Mouse (Mus musculus) neural tube, embryonic 13.5 days (tissue): ENCODE results near the gene Ttll6. TPM values are rescaled to one million over a fixed set of nuclear protein-coding genes. Genes with fewer than 3 reads are reported as not detected.

Experiments
- ATAC-seq: fragments of 200-750 bp; cut with Nextera tagmentation; 2 replicates; pipeline ENCODE4 v1.8.0; 2017; ENCODE audit warnings: low read depth, mild to moderate bottlenecking, moderate TSS enrichment, moderate library complexity
- H3K27ac ChIP-seq: fragments of 300-500 bp; sonication (generic); replicated peaks from 2 replicates; pipeline ENCODE4 v1.5.1; 2015; ENCODE audit warnings: moderate library complexity, mild to moderate bottlenecking, inconsistent platforms
- H3K27me3 ChIP-seq: fragments of 300-500 bp; sonication (generic); 2 replicates; pipeline ENCODE4 v1.6.1; 2015; ENCODE audit warnings: mild to moderate bottlenecking, inconsistent platforms
- H3K36me3 ChIP-seq: fragments of 300-500 bp; sonication (generic); 2 replicates; pipeline ENCODE4 v1.6.1; 2015; ENCODE audit warnings: mild to moderate bottlenecking, inconsistent platforms
- H3K4me1 ChIP-seq: fragments of 300-500 bp; sonication (generic); replicated peaks from 2 replicates; pipeline ENCODE4 v1.6.1; 2015; ENCODE audit warnings: inconsistent platforms
- H3K4me2 ChIP-seq: fragments of 300-500 bp; sonication (generic); 2 replicates; pipeline ENCODE4 v1.6.1; 2015; ENCODE audit warnings: inconsistent platforms, mild to moderate bottlenecking, moderate library complexity
- H3K4me3 ChIP-seq: fragments of 300-500 bp; sonication (generic); 2 replicates; pipeline ENCODE4 v1.5.1; 2015; ENCODE audit warnings: mild to moderate bottlenecking, inconsistent platforms
- H3K9ac ChIP-seq: fragments of 300-500 bp; sonication (generic); 2 replicates; pipeline ENCODE4 v1.6.1; 2015; ENCODE audit warnings: moderate library complexity, mild to moderate bottlenecking, inconsistent platforms
- H3K9me3 ChIP-seq: fragments of 300-500 bp; sonication (generic); 2 replicates; pipeline ENCODE4 v1.6.1; 2016; ENCODE audit warnings: inconsistent platforms
- WGBS: fragments of 180-500 bp; shearing (Covaris S2); methylation state at CpG from one replicate; pipeline ENCODE4 v1.1.7; 2015; 5-methylcytosine and 5-hydroxymethylcytosine counted together
- polyA plus RNA-seq: library from polyadenylated mRNA; unstranded; fragments of >200 nt; fragmentation: Nextera tagmentation; extraction: Ambion mirVana; gene quantifications from 2 replicates; pipeline ENCODE4 v1.2.1, GENCODE M21; 2015

Gene Ttll6
- polyA plus RNA-seq, 1 experiment from 2014 or later = not detected

DNA sequence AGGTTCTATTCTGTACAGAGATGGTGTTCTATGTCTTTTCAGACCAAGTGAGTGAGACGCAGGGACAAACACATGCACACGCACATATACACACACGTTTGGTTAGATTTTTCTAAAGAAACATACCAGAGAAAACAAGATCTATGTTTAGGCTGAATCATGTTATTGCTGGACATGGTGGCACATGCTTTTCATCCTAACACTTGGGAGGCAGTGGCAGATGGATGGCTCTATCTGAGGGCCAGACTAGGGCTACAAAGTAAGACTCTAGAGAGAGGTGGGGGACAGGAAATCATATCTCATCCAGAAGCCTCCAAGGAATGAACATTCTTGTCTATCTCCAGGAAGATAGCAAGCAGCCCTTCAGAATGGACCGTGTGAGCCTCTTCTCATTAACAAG lies 47.5 kb downstream of the Ttll6 start:
- Histone ChIP-seq H3K9ac (no peak overlapping the region), H3K4me2 (no peak overlapping the region), H3K4me1 (no peaks in the 10 kb centered on the region), H3K36me3 (no peaks in the 10 kb centered on the region), H3K27me3 (peaks cover 100% of the 10 kb centered on the region), H3K27ac (no peak overlapping the region), H3K9me3 (peaks cover 7% of the 10 kb centered on the region; the same call in 1 of the 2 replicates), H3K4me3 (no peak overlapping the region)
- ATAC-seq = no peak
- WGBS = 20% methylated on average over 4 of the region's 4 CpGs

- no peak for ATAC-seq
- no peaks in the 10 kb centered on the region for H3K36me3 ChIP-seq
- H3K9me3 ChIP-seq = peaks cover 7% of the 10 kb centered on the region; the same call in 1 of the 2 replicates
- H3K27me3 ChIP-seq = peaks cover 100% of the 10 kb centered on the region
- H3K9ac ChIP-seq = no peak overlapping the region
- H3K4me2 ChIP-seq = no peak overlapping the region
- H3K4me1 ChIP-seq = no peaks in the 10 kb centered on the region
- H3K27ac ChIP-seq = no peak overlapping the region
- no peak overlapping the region for H3K4me3 ChIP-seq
Measured at GRCm38 (mm10) chr11:96184233-96184632, 50.6 kb downstream of the Ttll6 start.

GRCm38 (mm10) chr11:96187321-96187720 lies 53.7 kb downstream of the Ttll6 start:
- H3K9me3 ChIP-seq = peaks cover 7% of the 10 kb centered on the region; the same call in 1 of the 2 replicates
- no peaks in the 10 kb centered on the region for H3K36me3 ChIP-seq
- no peaks in the 10 kb centered on the region for H3K4me1 ChIP-seq
- no peak overlapping the region for H3K27ac ChIP-seq
- no peak for ATAC-seq
- H3K4me3 ChIP-seq = no peak overlapping the region
- no peak overlapping the region for H3K9ac ChIP-seq
- H3K27me3 ChIP-seq = peaks cover 100% of the 10 kb centered on the region
- no peak overlapping the region for H3K4me2 ChIP-seq
- WGBS = 17% methylated on average over 4 of the region's 4 CpGs

- H3K27me3 ChIP-seq = peaks cover 100% of the 10 kb centered on the region
- H3K4me2 ChIP-seq = no peak overlapping the region
- ATAC-seq = no peak
- no peak overlapping the region for H3K27ac ChIP-seq
- H3K4me1 ChIP-seq = peaks cover 12% of the 10 kb centered on the region
- H3K9me3 ChIP-seq = no peaks in the 10 kb centered on the region
- H3K9ac ChIP-seq = no peak overlapping the region
- under 1% methylated on average over 28 of the region's 28 CpGs for WGBS
- H3K36me3 ChIP-seq = no peaks in the 10 kb centered on the region
- H3K4me3 ChIP-seq = no peak overlapping the region
Measured at GRCm38 (mm10) chr11:96189810-96190522, 56.4 kb downstream of the Ttll6 start.

DNA sequence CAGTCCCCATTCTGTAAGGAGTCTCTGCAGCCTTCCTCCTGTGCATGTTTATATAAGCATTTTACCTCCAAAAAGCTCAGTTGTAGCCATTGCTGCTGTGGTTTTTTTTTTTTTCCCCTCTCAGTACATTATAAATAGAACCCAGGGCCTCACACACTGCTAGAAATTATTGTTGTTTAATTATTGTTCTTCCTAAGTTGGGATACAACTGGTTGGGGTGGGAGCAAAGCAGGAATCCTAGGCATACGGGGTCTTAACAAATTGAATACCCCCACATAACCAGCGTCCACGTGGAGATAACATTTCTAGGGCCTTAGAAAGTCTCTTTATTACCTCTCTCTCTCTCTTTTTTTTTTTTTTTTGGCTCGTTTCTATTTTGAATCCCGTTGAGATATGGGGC lies 57.5 kb downstream of the Ttll6 start:
- 3% methylated on average over 5 of the region's 5 CpGs for WGBS

GRCm38 (mm10) chr11:96193521-96194400 lies 60.2 kb downstream of the Ttll6 start, which contains the start of gene Hoxb13:
Gene Hoxb13 (plus strand): TSS chr11:96194316.
- H3K9ac ChIP-seq = no peak within 1 kb of the TSS; the same call in 1 of the 2 replicates
- H3K36me3 ChIP-seq = no peaks in the 10 kb centered on the region
- H3K4me3 ChIP-seq = peak within 1 kb of the TSS; percentile 26
- under 1% methylated on average over 33 of the region's 35 CpGs for WGBS
- no peak within 1 kb of the TSS for H3K27ac ChIP-seq
- ATAC-seq = peak; percentile 53
- H3K4me1 ChIP-seq = peaks cover 12% of the 10 kb centered on the region
- peaks cover 100% of the 10 kb centered on the region for H3K27me3 ChIP-seq
- H3K4me2 ChIP-seq = peak within 1 kb of the TSS; percentile 43
- H3K9me3 ChIP-seq = no peaks in the 10 kb centered on the region

More for the DNA sequence above, 57.5 kb downstream of the Ttll6 start:
- no peak for ATAC-seq
- no peak overlapping the region for H3K4me2 ChIP-seq
- H3K4me1 ChIP-seq = peaks cover 12% of the 10 kb centered on the region
- H3K36me3 ChIP-seq = no peaks in the 10 kb centered on the region
- H3K9ac ChIP-seq = no peak overlapping the region
- no peaks in the 10 kb centered on the region for H3K9me3 ChIP-seq
- H3K27me3 ChIP-seq = peaks cover 100% of the 10 kb centered on the region
- H3K4me3 ChIP-seq = no peak overlapping the region
- H3K27ac ChIP-seq = no peak overlapping the region

DNA sequence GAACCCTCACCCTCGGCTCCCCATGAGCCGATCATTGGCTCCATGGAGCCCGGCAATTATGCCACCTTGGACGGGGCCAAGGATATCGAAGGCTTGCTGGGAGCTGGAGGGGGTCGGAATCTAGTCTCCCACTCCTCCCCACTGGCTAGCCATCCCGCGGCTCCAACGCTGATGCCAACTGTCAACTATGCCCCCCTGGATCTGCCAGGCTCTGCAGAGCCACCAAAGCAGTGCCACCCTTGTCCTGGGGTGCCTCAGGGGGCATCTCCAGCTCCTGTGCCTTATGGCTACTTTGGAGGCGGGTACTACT lies 60.8 kb downstream of the Ttll6 start:
- 0 out of 2 replicates have a peak, but pooled peaks have one; percentile 11 for ATAC-seq
- WGBS = 0% methylated on average over 10 of the region's 10 CpGs
- H3K4me2 ChIP-seq = peak overlapping the region; percentile 43

DNA sequence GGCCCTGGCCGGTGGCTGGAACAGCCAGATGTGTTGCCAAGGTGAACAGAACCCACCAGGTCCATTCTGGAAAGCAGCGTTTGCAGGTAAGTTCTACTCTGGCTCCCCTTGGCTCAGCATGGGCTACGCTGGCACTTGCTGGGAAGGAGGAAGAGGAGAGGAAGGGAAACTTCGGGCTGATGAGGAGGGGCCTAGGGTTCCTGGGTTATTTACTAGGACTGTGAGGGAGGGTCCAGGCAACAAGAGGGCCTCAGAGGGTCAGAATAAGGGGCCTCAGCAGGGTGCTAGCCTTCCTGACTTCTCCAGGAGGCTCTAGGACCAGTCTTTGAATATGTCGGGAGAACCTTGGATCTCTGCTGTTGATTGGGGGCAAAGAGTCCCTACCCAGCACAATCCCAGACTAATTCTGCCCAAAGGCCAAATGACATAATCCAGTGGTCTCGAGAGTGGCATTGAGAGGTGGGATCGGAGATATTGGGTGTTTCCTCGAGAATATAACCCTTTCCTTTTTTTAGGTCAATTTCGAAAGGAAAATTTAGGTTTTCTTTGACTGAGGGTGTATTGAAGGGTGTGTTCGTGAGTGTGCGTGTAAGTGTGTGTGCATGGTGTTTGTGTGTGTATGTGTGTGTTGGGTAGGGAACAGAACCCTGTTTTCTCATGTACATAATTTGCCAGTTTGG lies 61.5 kb downstream of the Ttll6 start:
- no peak overlapping the region for H3K27ac ChIP-seq
- 5% methylated on average over 11 of the region's 11 CpGs for WGBS
- ATAC-seq = no peak
- H3K9ac ChIP-seq = no peak overlapping the region
- no peaks in the 10 kb centered on the region for H3K9me3 ChIP-seq
- no peaks in the 10 kb centered on the region for H3K36me3 ChIP-seq
- H3K27me3 ChIP-seq = peaks cover 100% of the 10 kb centered on the region
- peaks cover 12% of the 10 kb centered on the region for H3K4me1 ChIP-seq
- H3K4me2 ChIP-seq = no peak overlapping the region
- H3K4me3 ChIP-seq = 0 out of 2 replicates have a peak overlapping the region, but pooled peaks have one; percentile 26

More for the DNA sequence above, 60.8 kb downstream of the Ttll6 start:
- H3K4me3 ChIP-seq = peak overlapping the region; percentile 26
- no peaks in the 10 kb centered on the region for H3K9me3 ChIP-seq
- H3K36me3 ChIP-seq = no peaks in the 10 kb centered on the region
- H3K27me3 ChIP-seq = peaks cover 100% of the 10 kb centered on the region
- H3K4me1 ChIP-seq = peaks cover 12% of the 10 kb centered on the region
- no peak overlapping the region; the same call in 1 of the 2 replicates for H3K9ac ChIP-seq
- H3K27ac ChIP-seq = no peak overlapping the region

GRCm38 (mm10) chr11:96195769-96196280 lies 62.2 kb downstream of the Ttll6 start:
- H3K9me3 ChIP-seq = no peaks in the 10 kb centered on the region
- no peak overlapping the region for H3K4me2 ChIP-seq
- H3K4me3 ChIP-seq = no peak overlapping the region
- H3K27ac ChIP-seq = no peak overlapping the region
- no peak overlapping the region for H3K9ac ChIP-seq
- peaks cover 12% of the 10 kb centered on the region for H3K4me1 ChIP-seq
- ATAC-seq = no peak
- 1% methylated on average over 20 of the region's 20 CpGs for whole genome bisulfite sequencing
- H3K36me3 ChIP-seq = no peaks in the 10 kb centered on the region
- peaks cover 100% of the 10 kb centered on the region for H3K27me3 ChIP-seq

GRCm38 (mm10) chr11:96198642-96199041 lies 65.1 kb downstream of the Ttll6 start:
- no peak for ATAC-seq
- peaks cover 98% of the 10 kb centered on the region for H3K27me3 ChIP-seq
- peaks cover 10% of the 10 kb centered on the region for H3K4me1 ChIP-seq
- no peaks in the 10 kb centered on the region for H3K36me3 ChIP-seq
- H3K27ac ChIP-seq = no peak overlapping the region
- WGBS = 0% methylated on average over 12 of the region's 12 CpGs
- no peak overlapping the region for H3K9ac ChIP-seq
- no peak overlapping the region for H3K4me2 ChIP-seq
- no peak overlapping the region for H3K4me3 ChIP-seq
- no peaks in the 10 kb centered on the region for H3K9me3 ChIP-seq

DNA sequence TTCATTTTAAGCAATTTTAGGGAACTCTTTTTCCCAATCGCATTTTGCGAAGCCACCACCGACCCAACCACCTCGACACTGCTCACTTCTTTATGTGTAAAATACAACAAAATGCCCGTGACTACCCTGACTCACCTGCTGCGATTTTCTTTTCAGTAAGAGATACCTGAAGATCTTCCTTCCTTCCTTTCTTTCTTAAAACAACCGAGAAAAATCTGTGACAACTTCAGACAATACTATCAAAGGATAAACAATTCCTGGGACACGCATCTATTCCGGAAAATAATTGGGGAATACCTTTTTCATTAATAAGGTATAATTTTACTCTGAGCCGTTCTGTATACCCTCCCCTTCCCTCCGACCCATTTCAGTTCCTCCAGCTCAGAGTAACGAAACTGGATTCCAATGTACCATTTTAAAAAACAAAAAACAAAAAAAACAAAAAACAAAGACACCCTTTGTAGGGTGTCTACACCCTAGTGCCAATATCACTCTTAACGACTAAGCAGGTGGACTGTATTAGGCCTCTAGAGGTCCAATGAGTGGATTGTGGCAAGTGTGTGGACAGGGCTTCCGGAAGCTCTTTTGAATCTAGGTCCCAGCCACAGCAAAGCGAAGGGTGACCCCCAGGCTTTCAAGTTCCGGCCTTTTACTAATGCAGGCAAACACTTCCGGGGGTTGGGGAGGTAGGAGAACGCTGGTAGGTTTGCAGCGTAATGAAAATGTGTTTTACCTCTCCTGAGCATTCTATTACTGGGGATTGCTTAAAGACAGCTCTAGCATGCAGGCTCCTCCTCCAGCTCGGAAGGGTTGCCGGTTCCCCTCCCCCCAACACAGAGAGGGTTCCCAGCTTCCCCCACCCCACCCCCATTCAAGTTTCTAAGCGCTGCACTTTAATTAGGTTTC lies 65.8 kb downstream of the Ttll6 start:
- H3K4me1 ChIP-seq = peaks cover 2% of the 10 kb centered on the region
- H3K4me2 ChIP-seq = no peak overlapping the region
- H3K36me3 ChIP-seq = no peaks in the 10 kb centered on the region
- no peak overlapping the region for H3K9ac ChIP-seq
- H3K4me3 ChIP-seq = peak overlapping the region; percentile 3; the same call in 1 of the 2 replicates
- 2% methylated on average over 22 of the region's 22 CpGs for WGBS
- H3K27ac ChIP-seq = no peak overlapping the region
- no peaks in the 10 kb centered on the region for H3K9me3 ChIP-seq
- peaks cover 98% of the 10 kb centered on the region for H3K27me3 ChIP-seq
- no peak for ATAC-seq
